Mouse (Mus musculus) limb, embryonic 14.5 days (tissue): ENCODE data around the gene Pigp. TPM values are rescaled to one million over a fixed set of nuclear protein-coding genes. Genes with fewer than 3 reads are reported as not detected.
"Not testable (repeated sequence)": the region's sequence is repeated elsewhere in the genome, so short reads cannot be mapped to it uniquely, and the experiment has no call there.

Experiments used
- ATAC-seq: fragments of 200-750 bp; cut with Nextera tagmentation; 2 replicates; pipeline ENCODE4 v1.8.0; 2017; ENCODE audit warnings: low read depth, moderate number of reproducible peaks, moderate TSS enrichment; ENCODE audit not compliant: low FRiP score
- DNase-seq: peaks from one replicate; pipeline ENCODE4 v3.0.0-alpha.2; 2015; ENCODE audit warnings: low spot score
- H3K27ac ChIP-seq: fragments of 300-500 bp; sonication (generic); replicated peaks from 2 replicates; pipeline ENCODE4 v1.5.1; 2014; ENCODE audit warnings: low read depth, mild to moderate bottlenecking, low read length, moderate library complexity, mixed read lengths
- H3K27me3 ChIP-seq: fragments of 300-500 bp; sonication (generic); 2 replicates; pipeline ENCODE4 v1.6.1; 2014; ENCODE audit warnings: low read length, mixed read lengths; ENCODE audit not compliant: control insufficient read depth, insufficient read depth
- H3K36me3 ChIP-seq: fragments of 300-500 bp; sonication (generic); 2 replicates; pipeline ENCODE4 v1.6.1; 2014; ENCODE audit warnings: mild to moderate bottlenecking, low read length, moderate library complexity, mixed read lengths; ENCODE audit not compliant: control insufficient read depth, insufficient read depth
- H3K4me1 ChIP-seq: fragments of 300-500 bp; sonication (generic); 2 replicates; pipeline ENCODE4 v1.6.1; 2014; ENCODE audit warnings: antibody characterized with exemption, low read length, mixed read lengths; ENCODE audit not compliant: control insufficient read depth, insufficient read depth
- H3K4me2 ChIP-seq: fragments of 300-500 bp; sonication (generic); replicated peaks from 2 replicates; pipeline ENCODE4 v1.6.1; 2014; ENCODE audit warnings: low read depth, mild to moderate bottlenecking, low read length, moderate library complexity; ENCODE audit not compliant: severe bottlenecking
- H3K4me3 ChIP-seq: fragments of 300-500 bp; sonication (generic); replicated peaks from 2 replicates; pipeline ENCODE4 v1.5.1; 2014; ENCODE audit warnings: low read length
- H3K9ac ChIP-seq: fragments of 300-500 bp; sonication (generic); 2 replicates; pipeline ENCODE4 v1.6.1; 2014; ENCODE audit warnings: mild to moderate bottlenecking, low read depth, low read length, moderate library complexity; ENCODE audit not compliant: severe bottlenecking
- H3K9me3 ChIP-seq: fragments of 300-500 bp; sonication (generic); 2 replicates; pipeline ENCODE4 v1.6.1; 2016; ENCODE audit warnings: low read length; ENCODE audit not compliant: control insufficient read depth
- POLR2A ChIP-seq: fragments of 200-500 bp; IDR thresholded peaks from 2 replicates; pipeline ENCODE4 v1.8.0; 2012; ENCODE audit warnings: inconsistent platforms, mild to moderate bottlenecking, moderate library complexity, borderline replicate concordance; ENCODE audit not compliant: insufficient read depth, insufficient read length; ENCODE audit errors: extremely low read depth
- WGBS: fragments of 180-500 bp; shearing (Covaris S2); extraction: QIAGEN DNeasy Blood & Tissue Kit; methylation state at CpG from one replicate; pipeline ENCODE4 v1.1.7; 2014; 5-methylcytosine and 5-hydroxymethylcytosine counted together
- polyA plus RNA-seq, 2 experiments: library from polyadenylated mRNA; depleted of rRNA in 1 of 2; stranded (reverse) in 1 of 2; unstranded in 1 of 2; fragments of >200 nt; fragmentation: Nextera tagmentation in 1 of 2; extraction: Ambion mirVana in 1 of 2; gene quantifications; 2 replicates each; pipeline versions ENCODE4 v1.2.1 to v1.2.3; 2012 to 2014

The Pigp gene
- polyA plus RNA-seq, 2 experiments = 83.2 to 101 TPM

GRCm38 (mm10) chr16:94350287-94350677 lies 21.4 kb downstream of the Pigp start:
- Histone ChIP-seq H3K27me3 (no peaks in the 10 kb centered on the region), H3K9ac (no peak overlapping the region), H3K4me1 (no peaks in the 10 kb centered on the region), H3K4me2 (no peak overlapping the region), H3K9me3 (no peaks in the 10 kb centered on the region), H3K36me3 (no peaks in the 10 kb centered on the region), H3K4me3 (no peak overlapping the region), H3K27ac (no peak overlapping the region)
- ATAC-seq (no peak), DNase-seq (no peak)
- WGBS = 59% methylated on average over 10 of the region's 10 CpGs
- no peak for TF ChIP-seq POLR2A

GRCm38 (mm10) chr16:94349588-94350286 lies 21.9 kb downstream of the Pigp start:
- Histone ChIP-seq H3K4me3 (no peak overlapping the region), H3K9ac (no peak overlapping the region), H3K27me3 (no peaks in the 10 kb centered on the region), H3K36me3 (no peaks in the 10 kb centered on the region), H3K9me3 (no peaks in the 10 kb centered on the region), H3K4me2 (no peak overlapping the region), H3K27ac (no peak overlapping the region), H3K4me1 (no peaks in the 10 kb centered on the region)
- DNase-seq (no peak), ATAC-seq (no peak)
- whole genome bisulfite sequencing = 61% methylated on average over 11 of the region's 11 CpGs
- TF ChIP-seq POLR2A = no peak

GRCm38 (mm10) chr16:94348779-94349178 lies 22.9 kb downstream of the Pigp start:
- ATAC-seq (no peak), DNase-seq (peak; percentile 41)
- H3K4me3 ChIP-seq = no peak overlapping the region
- H3K4me1 ChIP-seq = no peaks in the 10 kb centered on the region
- H3K36me3 ChIP-seq = no peaks in the 10 kb centered on the region
- H3K9me3 ChIP-seq = no peaks in the 10 kb centered on the region
- no peak overlapping the region for H3K9ac ChIP-seq
- no peak overlapping the region for H3K27ac ChIP-seq
- 61% methylated on average over 2 of the region's 2 CpGs for WGBS
- no peak overlapping the region for H3K4me2 ChIP-seq
- H3K27me3 ChIP-seq = no peaks in the 10 kb centered on the region
- TF ChIP-seq POLR2A = no peak

- H3K9ac ChIP-seq = no peak overlapping the region
Observed at GRCm38 (mm10) chr16:94347080-94347731, 24.4 kb downstream of the Pigp start.

GRCm38 (mm10) chr16:94345733-94346132 lies 25.9 kb downstream of the Pigp start:
- TF ChIP-seq POLR2A = no peak
- Histone ChIP-seq H3K4me2 (no peak overlapping the region), H3K36me3 (no peaks in the 10 kb centered on the region), H3K9me3 (no peaks in the 10 kb centered on the region), H3K9ac (no peak overlapping the region), H3K4me1 (no peaks in the 10 kb centered on the region), H3K27ac (no peak overlapping the region), H3K27me3 (no peaks in the 10 kb centered on the region), H3K4me3 (no peak overlapping the region)
- ATAC-seq (no peak), DNase-seq (no peak)
- 94% methylated on average over 1 of the region's 1 CpGs for WGBS

More at GRCm38 (mm10) chr16:94347080-94347731, 24.4 kb downstream of the Pigp start:
- no peak overlapping the region for H3K4me3 ChIP-seq
- no peaks in the 10 kb centered on the region for H3K27me3 ChIP-seq
- no peaks in the 10 kb centered on the region for H3K9me3 ChIP-seq
- H3K27ac ChIP-seq = no peak overlapping the region
- WGBS = 75% methylated on average over 7 of the region's 7 CpGs
- no peak for TF ChIP-seq POLR2A
- no peaks in the 10 kb centered on the region for H3K36me3 ChIP-seq
- DNase-seq (no peak), ATAC-seq (no peak)
- no peaks in the 10 kb centered on the region for H3K4me1 ChIP-seq
- no peak overlapping the region for H3K4me2 ChIP-seq

GRCm38 (mm10) chr16:94339164-94340160 lies 32.2 kb downstream of the Pigp start:
- not testable (repeated sequence) for ATAC-seq, H3K9me3 ChIP-seq, DNase-seq, H3K36me3 ChIP-seq, H3K27me3 ChIP-seq, H3K4me3 ChIP-seq, H3K27ac ChIP-seq, H3K9ac ChIP-seq, H3K4me2 ChIP-seq, H3K4me1 ChIP-seq
- 90% methylated on average over 18 of the region's 22 CpGs for WGBS
